Mouse (Mus musculus): ENCODE measurements around the gene Olfr128. TPM values are rescaled to one million over a fixed set of nuclear protein-coding genes. Genes with fewer than 3 reads are reported as not detected.
"Not testable (repeated sequence)": the region's sequence is repeated elsewhere in the genome, so short reads cannot be mapped to it uniquely, and the experiment has no call there.

Gene Olfr128
- not detected in 2 replicates for polyA plus RNA-seq (2012; rRNA removed)

GRCm38 (mm10) chr17:37920248-37920647 is at the start of gene Olfr128:
Gene Olfr128 (plus strand): TSS chr17:37920548.
- H3K4me1 ChIP-seq (ENCODE audit: control insufficient read depth, insufficient read depth, insufficient read length): no peaks in the 10 kb centered on the region
- no peak within 1 kb of the TSS for H3K4me3 ChIP-seq (ENCODE audit: extremely low read depth, insufficient read depth, insufficient read length)
- no peaks in the 10 kb centered on the region for H3K36me3 ChIP-seq (ENCODE audit: control insufficient read depth, insufficient read depth, low read length)
- DNase-seq (ENCODE audit: low read depth in 1 of 2, low spot score in 2 of 2): no peak
- H3K27ac ChIP-seq (ENCODE audit: insufficient read depth, low read length): no peak within 1 kb of the TSS
- TF ChIP-seq POLR2A (IDR thresholded peaks at IDR 0.05; ENCODE audit: low read depth, low read length): no peak
- TF ChIP-seq CTCF (IDR thresholded peaks at IDR 0.05; ENCODE audit: extremely low read depth, insufficient read depth, insufficient read length, insufficient replicate concordance): no peak
- H3K27me3 ChIP-seq (ENCODE audit: control insufficient read depth, insufficient read depth, low read length): no peaks in the 10 kb centered on the region

- DNase-seq (ENCODE audit: low read depth in 1 of 2, low spot score in 2 of 2): no peak
- no peaks in the 10 kb centered on the region for H3K4me1 ChIP-seq (ENCODE audit: control insufficient read depth, insufficient read depth, insufficient read length)
- TF ChIP-seq POLR2A (IDR thresholded peaks at IDR 0.05; ENCODE audit: low read depth, low read length) (no peak), CTCF (IDR thresholded peaks at IDR 0.05; ENCODE audit: extremely low read depth, insufficient read depth, insufficient read length, insufficient replicate concordance) (no peak)
- H3K36me3 ChIP-seq (ENCODE audit: control insufficient read depth, insufficient read depth, low read length): no peaks in the 10 kb centered on the region
- 70% methylated on average over 3 of the region's 3 CpGs for WGBS
- no peaks in the 10 kb centered on the region for H3K27me3 ChIP-seq (ENCODE audit: control insufficient read depth, insufficient read depth, low read length)
- H3K4me3 ChIP-seq (ENCODE audit: extremely low read depth, insufficient read depth, insufficient read length): no peak overlapping the region
- no peak overlapping the region for H3K27ac ChIP-seq (ENCODE audit: insufficient read depth, low read length)
Measured at GRCm38 (mm10) chr17:37873830-37874229, 46.5 kb upstream of the Olfr128 start.

GRCm38 (mm10) chr17:37900137-37900536 is 20.2 kb upstream of the Olfr128 start, which contains the start of gene Olfr127:
Gene Olfr127 (plus strand): TSS chr17:37900437.
- Histone ChIP-seq H3K4me3 (ENCODE audit: extremely low read depth, insufficient read depth, insufficient read length) (no peak within 1 kb of the TSS), H3K27me3 (ENCODE audit: control insufficient read depth, insufficient read depth, low read length) (no peaks in the 10 kb centered on the region), H3K4me1 (ENCODE audit: control insufficient read depth, insufficient read depth, insufficient read length) (no peaks in the 10 kb centered on the region), H3K27ac (ENCODE audit: insufficient read depth, low read length) (no peak within 1 kb of the TSS), H3K36me3 (ENCODE audit: control insufficient read depth, insufficient read depth, low read length) (no peaks in the 10 kb centered on the region)
- TF ChIP-seq CTCF (IDR thresholded peaks at IDR 0.05; ENCODE audit: extremely low read depth, insufficient read depth, insufficient read length, insufficient replicate concordance): no peak
- no peak for TF ChIP-seq POLR2A (IDR thresholded peaks at IDR 0.05; ENCODE audit: low read depth, low read length)
- DNase-seq (ENCODE audit: low read depth in 1 of 2, low spot score in 2 of 2): no peak
- 74% methylated on average over 1 of the region's 1 CpGs for WGBS

- H3K4me3 ChIP-seq (ENCODE audit: extremely low read depth, insufficient read depth, insufficient read length); H3K27me3 ChIP-seq (ENCODE audit: control insufficient read depth, insufficient read depth, low read length); H3K36me3 ChIP-seq (ENCODE audit: control insufficient read depth, insufficient read depth, low read length); H3K4me1 ChIP-seq (ENCODE audit: control insufficient read depth, insufficient read depth, insufficient read length); DNase-seq (ENCODE audit: low read depth in 1 of 2, low spot score in 2 of 2); H3K27ac ChIP-seq (ENCODE audit: insufficient read depth, low read length): not testable (repeated sequence)
- 76% methylated on average over 8 of the region's 8 CpGs for WGBS
Measured at GRCm38 (mm10) chr17:37906821-37907220, 13.5 kb upstream of the Olfr128 start.

GRCm38 (mm10) chr17:37952979-37953378 is 32.6 kb downstream of the Olfr128 start, which contains the start of gene Olfr761:
Gene Olfr761 (minus strand): TSS chr17:37953079.
- TF ChIP-seq CTCF (IDR thresholded peaks at IDR 0.05; ENCODE audit: extremely low read depth, insufficient read depth, insufficient read length, insufficient replicate concordance) (no peak), POLR2A (IDR thresholded peaks at IDR 0.05; ENCODE audit: low read depth, low read length) (no peak)
- H3K4me1 ChIP-seq (ENCODE audit: control insufficient read depth, insufficient read depth, insufficient read length): no peaks in the 10 kb centered on the region
- DNase-seq (ENCODE audit: low read depth in 1 of 2, low spot score in 2 of 2): no peak
- H3K27me3 ChIP-seq (ENCODE audit: control insufficient read depth, insufficient read depth, low read length): no peaks in the 10 kb centered on the region
- no peaks in the 10 kb centered on the region for H3K36me3 ChIP-seq (ENCODE audit: control insufficient read depth, insufficient read depth, low read length)
- no peak within 1 kb of the TSS for H3K4me3 ChIP-seq (ENCODE audit: extremely low read depth, insufficient read depth, insufficient read length)
- WGBS: 68% methylated on average over 2 of the region's 2 CpGs
- no peak within 1 kb of the TSS for H3K27ac ChIP-seq (ENCODE audit: insufficient read depth, low read length)

- Histone ChIP-seq H3K27me3 (ENCODE audit: control insufficient read depth, insufficient read depth, low read length) (no peaks in the 10 kb centered on the region), H3K4me1 (ENCODE audit: control insufficient read depth, insufficient read depth, insufficient read length) (no peaks in the 10 kb centered on the region), H3K4me3 (ENCODE audit: extremely low read depth, insufficient read depth, insufficient read length) (no peak overlapping the region), H3K27ac (ENCODE audit: insufficient read depth, low read length) (no peak overlapping the region), H3K36me3 (ENCODE audit: control insufficient read depth, insufficient read depth, low read length) (no peaks in the 10 kb centered on the region)
- TF ChIP-seq CTCF (IDR thresholded peaks at IDR 0.05; ENCODE audit: extremely low read depth, insufficient read depth, insufficient read length, insufficient replicate concordance) (no peak), POLR2A (IDR thresholded peaks at IDR 0.05; ENCODE audit: low read depth, low read length) (no peak)
- no peak for DNase-seq (ENCODE audit: low read depth in 1 of 2, low spot score in 2 of 2)
- WGBS: 91% methylated on average over 3 of the region's 3 CpGs
Measured at GRCm38 (mm10) chr17:37973591-37973990, 53.2 kb downstream of the Olfr128 start.

Other genes with a start within 250 kb of the Olfr128 start
- not detected in 2 replicates for gene Olfr119, start 224.0 kb upstream of the Olfr128 start, polyA plus RNA-seq (2012; rRNA removed)
- gene Olfr120, start 198.7 kb upstream of the Olfr128 start, polyA plus RNA-seq (2012; rRNA removed): not detected in 2 replicates
- gene Olfr121, start 171.7 kb upstream of the Olfr128 start, polyA plus RNA-seq (2012; rRNA removed): not detected in 2 replicates
- gene Olfr122, start 151.9 kb upstream of the Olfr128 start, polyA plus RNA-seq (2012; rRNA removed): not detected in 2 replicates
- not detected in 2 replicates for gene Olfr123, start 127.0 kb upstream of the Olfr128 start, polyA plus RNA-seq (2012; rRNA removed)
- gene Olfr124, start 120.7 kb upstream of the Olfr128 start, polyA plus RNA-seq (2012; rRNA removed): not detected in 2 replicates
- not detected in 2 replicates for gene Olfr125, start 87.6 kb upstream of the Olfr128 start, polyA plus RNA-seq (2012; rRNA removed)
- not detected in 2 replicates for gene Olfr126, start 73.1 kb upstream of the Olfr128 start, polyA plus RNA-seq (2012; rRNA removed)
- not detected in 2 replicates for gene Olfr127, start 20.1 kb upstream of the Olfr128 start, polyA plus RNA-seq (2012; rRNA removed)
- gene Olfr761, start 32.5 kb downstream of the Olfr128 start, polyA plus RNA-seq (2012; rRNA removed): not detected in 2 replicates
- not detected in 2 replicates for gene Olfr129, start 139.5 kb downstream of the Olfr128 start, polyA plus RNA-seq (2012; rRNA removed)
- gene Olfr130, start 143.4 kb downstream of the Olfr128 start, polyA plus RNA-seq (2012; rRNA removed): not detected in 2 replicates
- not detected in 2 replicates for gene Olfr131, start 168.1 kb downstream of the Olfr128 start, polyA plus RNA-seq (2012; rRNA removed)
- not detected in 2 replicates for gene Olfr132, start 214.0 kb downstream of the Olfr128 start, polyA plus RNA-seq (2012; rRNA removed)
- not detected in 2 replicates for gene Olfr133, start 224.7 kb downstream of the Olfr128 start, polyA plus RNA-seq (2012; rRNA removed)